Mouse (Mus musculus) liver, embryonic 16.5 days (tissue): ENCODE measurements around the gene Rasgrp4. TPM values are rescaled to one million over a fixed set of nuclear protein-coding genes. Genes with fewer than 3 reads are reported as not detected.
"Not testable (repeated sequence)": the region's sequence is repeated elsewhere in the genome, so short reads cannot be mapped to it uniquely, and the experiment has no call there.

Experiments
- ATAC-seq: fragments of 200-750 bp; cut with Nextera tagmentation; 2 replicates; pipeline ENCODE4 v1.8.0; 2017; ENCODE audit warnings: low read depth, mild to moderate bottlenecking, moderate number of reproducible peaks, moderate library complexity
- H3K27ac ChIP-seq: fragments of 300-500 bp; sonication (generic); 2 replicates; pipeline ENCODE4 v1.5.1; 2014; ENCODE audit warnings: mild to moderate bottlenecking, low read length
- H3K27me3 ChIP-seq: fragments of 300-500 bp; sonication (generic); 2 replicates; pipeline ENCODE4 v1.6.1; 2014; ENCODE audit warnings: low read depth, low read length, mixed read lengths; ENCODE audit not compliant: control insufficient read depth, insufficient read depth
- H3K36me3 ChIP-seq: fragments of 300-500 bp; sonication (generic); 2 replicates; pipeline ENCODE4 v1.6.1; 2014; ENCODE audit warnings: mild to moderate bottlenecking; ENCODE audit not compliant: control insufficient read depth, insufficient read depth
- H3K4me1 ChIP-seq: fragments of 300-500 bp; sonication (generic); 2 replicates; pipeline ENCODE4 v1.6.1; 2014; ENCODE audit warnings: low read depth, low read length, mixed read lengths; ENCODE audit not compliant: control insufficient read depth
- H3K4me2 ChIP-seq: fragments of 300-500 bp; sonication (generic); 2 replicates; pipeline ENCODE4 v1.6.1; 2014; ENCODE audit warnings: low read depth, low read length, mixed read lengths
- H3K4me3 ChIP-seq: fragments of 300-500 bp; sonication (generic); 2 replicates; pipeline ENCODE4 v1.5.1; 2014; ENCODE audit warnings: low read depth, mild to moderate bottlenecking, low read length
- H3K9ac ChIP-seq: fragments of 300-500 bp; sonication (generic); 2 replicates; pipeline ENCODE4 v1.6.1; 2014; ENCODE audit warnings: low read depth, low read length
- H3K9me3 ChIP-seq: fragments of 300-500 bp; sonication (generic); replicated peaks from 2 replicates; pipeline ENCODE4 v1.6.1; 2016; ENCODE audit warnings: low read length; ENCODE audit not compliant: control insufficient read depth
- WGBS: fragments of 180-500 bp; shearing (Covaris S2); extraction: QIAGEN DNeasy Blood & Tissue Kit; methylation state at CpG from one replicate; pipeline ENCODE4 v1.1.7; 2014; ENCODE audit not compliant: insufficient replicate concordance; 5-methylcytosine and 5-hydroxymethylcytosine counted together
- polyA plus RNA-seq: library from polyadenylated mRNA; unstranded; fragments of >200 nt; fragmentation: Nextera tagmentation; extraction: Ambion mirVana; gene quantifications from 2 replicates; pipeline ENCODE4 v1.2.1, GENCODE M21; 2015

The Rasgrp4 gene
- polyA plus RNA-seq, 1 experiment from 2014 or later = 1.2 TPM

GRCm38 (mm10) chr7:29181323-29181722 is 46.7 kb downstream of the Rasgrp4 start:
- ATAC-seq, H3K36me3 ChIP-seq, H3K4me2 ChIP-seq: not testable (repeated sequence)

GRCm38 (mm10) chr7:29194230-29194629 is 59.6 kb downstream of the Rasgrp4 start:
- not testable (repeated sequence) for H3K9me3 ChIP-seq, H3K9ac ChIP-seq, ATAC-seq, H3K4me1 ChIP-seq, H3K27ac ChIP-seq, H3K4me3 ChIP-seq, H3K4me2 ChIP-seq, H3K36me3 ChIP-seq, H3K27me3 ChIP-seq
- WGBS = 50% methylated on average over 1 of the region's 1 CpGs

More at GRCm38 (mm10) chr7:29181323-29181722, 46.7 kb downstream of the Rasgrp4 start:
- 69% methylated on average over 4 of the region's 4 CpGs for WGBS
- H3K9me3 ChIP-seq, H3K27me3 ChIP-seq, H3K9ac ChIP-seq, H3K4me3 ChIP-seq, H3K27ac ChIP-seq: not testable (repeated sequence)
- H3K4me1 ChIP-seq = peaks cover 16% of the 10 kb centered on the region

GRCm38 (mm10) chr7:29202577-29202976 is 67.9 kb downstream of the Rasgrp4 start:
- no peaks in the 10 kb centered on the region for H3K4me1 ChIP-seq
- no peaks in the 10 kb centered on the region for H3K36me3 ChIP-seq
- no peak overlapping the region for H3K4me3 ChIP-seq
- H3K27ac ChIP-seq = no peak overlapping the region
- whole genome bisulfite sequencing = 58% methylated on average over 6 of the region's 6 CpGs
- H3K9ac ChIP-seq = no peak overlapping the region
- H3K27me3 ChIP-seq = no peaks in the 10 kb centered on the region
- no peaks in the 10 kb centered on the region for H3K9me3 ChIP-seq
- ATAC-seq = no peak
- H3K4me2 ChIP-seq = no peak overlapping the region

Other genes starting within 250 kb of the Rasgrp4 start
- gene Actn4, start 172.5 kb upstream of the Rasgrp4 start, polyA plus RNA-seq = 130 and 137 TPM in 2 replicates
- gene Eif3k, start 153.0 kb upstream of the Rasgrp4 start, polyA plus RNA-seq = 195 and 205 TPM in 2 replicates
- 28.3 and 30.2 TPM in 2 replicates for gene Map4k1, start 152.8 kb upstream of the Rasgrp4 start, polyA plus RNA-seq
- 0.22 and 0.58 TPM in 2 replicates for gene Ryr1, start 9.7 kb upstream of the Rasgrp4 start, polyA plus RNA-seq
- gene Fam98c, start 21.4 kb downstream of the Rasgrp4 start, polyA plus RNA-seq = 3.8 and 4.9 TPM in 2 replicates
- 0.09 TPM in 1 of 2 replicates, not detected in the other for gene Ggn, start 35.4 kb downstream of the Rasgrp4 start, polyA plus RNA-seq
- 0.19 and 0.25 TPM in 2 replicates for gene Spred3, start 35.6 kb downstream of the Rasgrp4 start, polyA plus RNA-seq
- gene Psmd8, start 45.9 kb downstream of the Rasgrp4 start, polyA plus RNA-seq = 106 and 111 TPM in 2 replicates
- 0.15 and 0.35 TPM in 2 replicates for gene Catsperg1, start 79.2 kb downstream of the Rasgrp4 start, polyA plus RNA-seq
- gene Kcnk6, start 97.7 kb downstream of the Rasgrp4 start, polyA plus RNA-seq = 1.4 and 1.5 TPM in 2 replicates
- 40.3 and 43.0 TPM in 2 replicates for gene Yif1b, start 103.5 kb downstream of the Rasgrp4 start, polyA plus RNA-seq
- 5.3 and 5.8 TPM in 2 replicates for gene 2200002D01Rik, start 113.6 kb downstream of the Rasgrp4 start, polyA plus RNA-seq
- gene Spint2, start 147.1 kb downstream of the Rasgrp4 start, polyA plus RNA-seq = 30.9 and 38.6 TPM in 2 replicates
- gene Ppp1r14a, start 154.5 kb downstream of the Rasgrp4 start, polyA plus RNA-seq = 2.5 and 2.7 TPM in 2 replicates
- 1.2 and 1.5 TPM in 2 replicates for gene Dpf1, start 169.1 kb downstream of the Rasgrp4 start, polyA plus RNA-seq